ENCODE assay signal across 14 mouse cellular contexts in genomic region chr7:78026992-78027615, GRCm38 (mm10).
A peak's percentile ranks its signal among the peaks of the same experiment; 100 is the strongest.
DNase-seq lines count a peak whose midpoint lies in the region; ATAC-seq and TF ChIP-seq lines count a peak whose summit lies in the region.
"Had no signal": no experiment of that assay in that cellular context is flagged by ENCODE, and none has a peak within 500 bp of the region (broad histone marks: within the 10 kb centered on the region; RNA-seq: fewer than 3 reads in every experiment).

No protein-coding gene starts in this region.

- no peak for TF ChIP-seq CTCF in thymus, adult 2 months (IDR thresholded peaks at IDR 0.05; ENCODE audit: borderline replicate concordance, control insufficient read depth, extremely low read depth, insufficient read depth, low read length, poor library complexity)

- no peaks in the 10 kb centered on the region for H3K9me3 ChIP-seq in limb, embryonic 11.5 days (ENCODE audit: control insufficient read depth, low read length)
- H3K9me3 ChIP-seq in limb, embryonic 10.5 days (replicated peaks) = no peaks in the 10 kb centered on the region
- H3K9me3 ChIP-seq in midbrain, embryonic 10.5 days (replicated peaks) = no peaks in the 10 kb centered on the region
- H3K9me3 ChIP-seq: lung, embryonic 15.5 days; midbrain, embryonic 12.5 days had no signal

- H3K4me2 ChIP-seq in limb, embryonic 11.5 days (ENCODE audit: low read depth, severe bottlenecking) = no peak overlapping the region
- H3K4me2 ChIP-seq: lung, embryonic 15.5 days; midbrain, embryonic 12.5 days had no signal

- no peak overlapping the region for H3K27ac ChIP-seq in limb, embryonic 11.5 days (replicated peaks; ENCODE audit: low read depth, low read length)
- no peak overlapping the region for H3K27ac ChIP-seq in limb, embryonic 10.5 days
- no peak overlapping the region for H3K27ac ChIP-seq in midbrain, embryonic 10.5 days (replicated peaks)
- H3K27ac ChIP-seq in thymus, adult 2 months (ENCODE audit: control insufficient read depth, insufficient read depth, low read length) = no peak overlapping the region
- H3K27ac ChIP-seq: lung, embryonic 15.5 days; midbrain, embryonic 12.5 days had no signal

- no peaks in the 10 kb centered on the region for H3K27me3 ChIP-seq in limb, embryonic 11.5 days (ENCODE audit: control insufficient read depth, insufficient read depth, low read length)
- no peaks in the 10 kb centered on the region for H3K27me3 ChIP-seq in limb, embryonic 10.5 days (ENCODE audit: low read depth, poor library complexity, severe bottlenecking)
- no peaks in the 10 kb centered on the region for H3K27me3 ChIP-seq in midbrain, embryonic 10.5 days (ENCODE audit: low read depth, poor library complexity, severe bottlenecking)
- no peaks in the 10 kb centered on the region for H3K27me3 ChIP-seq in thymus, adult 2 months (ENCODE audit: control insufficient read depth, insufficient read depth, low read length)
- H3K27me3 ChIP-seq: lung, embryonic 15.5 days; midbrain, embryonic 12.5 days had no signal

- H3K4me3 ChIP-seq in limb, embryonic 11.5 days (ENCODE audit: low read depth, low read length) = no peak overlapping the region
- H3K4me3 ChIP-seq in limb, embryonic 10.5 days = no peak overlapping the region
- H3K4me3 ChIP-seq in midbrain, embryonic 10.5 days = no peak overlapping the region
- H3K4me3 ChIP-seq in thymus, adult 2 months (ENCODE audit: control insufficient read depth, insufficient read depth, low read length) = no peak overlapping the region
- H3K4me3 ChIP-seq: lung, embryonic 15.5 days; midbrain, embryonic 12.5 days had no signal

- no peaks in the 10 kb centered on the region for H3K36me3 ChIP-seq in limb, embryonic 11.5 days (ENCODE audit: control insufficient read depth, insufficient read depth, low read length)
- H3K36me3 ChIP-seq in limb, embryonic 10.5 days = no peaks in the 10 kb centered on the region
- no peaks in the 10 kb centered on the region for H3K36me3 ChIP-seq in midbrain, embryonic 10.5 days
- no peaks in the 10 kb centered on the region for H3K36me3 ChIP-seq in thymus, adult 2 months (ENCODE audit: control insufficient read depth, insufficient read depth, low read length)
- H3K36me3 ChIP-seq: lung, embryonic 15.5 days; midbrain, embryonic 12.5 days had no signal

- DNase-seq in adrenal gland, adult (ENCODE audit: inconsistent age in 2 of 2, low spot score in 1 of 2) = peak; percentile 17 to 68
- no peak for DNase-seq in adrenal gland, adult 18-20 months (ENCODE audit: low spot score in 2 of 2)
- peak; percentile 21 for DNase-seq in limb, embryonic 11.5 days (ENCODE audit: low spot score)
- no peak for DNase-seq in limb, embryonic 10.5 days (ENCODE audit: low spot score)
- peak; percentile 7 to 12 for DNase-seq in layer of hippocampus, postnatal 36 days
- peak; percentile 37 to 71 for DNase-seq in right cerebral cortex, postnatal 36 days (ENCODE audit: low spot score in 2 of 2)
- no peak for DNase-seq in midbrain, embryonic 10.5 days (ENCODE audit: low spot score)
- no peak for DNase-seq in thymus, adult 2 months
- DNase-seq: cerebellum, adult 18-20 months; gastrocnemius, postnatal 25 days; heart, postnatal 36 days had no signal

- TF ChIP-seq POLR2A in thymus, adult 2 months (IDR thresholded peaks at IDR 0.05; ENCODE audit: control insufficient read depth, extremely low read depth, insufficient read depth, low read length, poor library complexity) = no peak

- ATAC-seq in limb, embryonic 11.5 days (ENCODE audit: insufficient number of reproducible peaks, low FRiP score, low TSS enrichment, low read depth) = 0 out of 2 replicates have a peak, but pooled peaks have one; percentile 35
- ATAC-seq: intestine, postnatal 0 days had no signal

- no peak overlapping the region for H3K9ac ChIP-seq in limb, embryonic 11.5 days (ENCODE audit: low read length)
- H3K9ac ChIP-seq: lung, embryonic 15.5 days; midbrain, embryonic 12.5 days had no signal

- peaks cover 5% of the 10 kb centered on the region; the same call in 1 of the 2 replicates for H3K4me1 ChIP-seq in limb, embryonic 11.5 days (ENCODE audit: control insufficient read depth, insufficient read depth, low read length)
- H3K4me1 ChIP-seq in limb, embryonic 10.5 days = peaks cover 5% of the 10 kb centered on the region; the same call in 1 of the 2 replicates
- no peaks in the 10 kb centered on the region for H3K4me1 ChIP-seq in midbrain, embryonic 10.5 days
- no peaks in the 10 kb centered on the region for H3K4me1 ChIP-seq in thymus, adult 2 months (replicated peaks; ENCODE audit: control insufficient read depth, insufficient read depth, low read length)
- H3K4me1 ChIP-seq: lung, embryonic 15.5 days; midbrain, embryonic 12.5 days had no signal

- 50% methylated on average over 4 of the region's 4 CpGs for WGBS in limb, embryonic 11.5 days
- 59% methylated on average over 4 of the region's 4 CpGs for WGBS in limb, embryonic 10.5 days
- WGBS in midbrain, embryonic 10.5 days = 78% methylated on average over 4 of the region's 4 CpGs
- 76% methylated on average over 4 of the region's 4 CpGs for WGBS in thymus, adult 2 months

Comparison
In these comparisons a context has a peak if more than half of its experiments do, and no peak if none do; other contexts are left out.
1. DNase-seq: peak in adrenal gland, adult (2 of 2), limb, embryonic 11.5 days (single experiment), layer of hippocampus, postnatal 36 days (2 of 2) and right cerebral cortex, postnatal 36 days (2 of 2); none in adrenal gland, adult 18-20 months (0 of 2), limb, embryonic 10.5 days (single experiment), midbrain, embryonic 10.5 days (single experiment) and thymus, adult 2 months (single experiment).